Mouse (Mus musculus) CH12.LX (cell line): ENCODE data around the gene Grpel1.

ENCODE experiments used
- BHLHE40 ChIP-seq: IDR thresholded peaks from 2 replicates; pipeline ENCODE4 v1.6.1; 2011; ENCODE audit warnings: mild to moderate bottlenecking, low read depth, low read length, improper control_type of control experiment
- CTCF ChIP-seq, 2 experiments: IDR thresholded peaks in 1 of 2; conservative IDR thresholded peaks in 1 of 2; 2 replicates each; pipeline ENCODE4 v1.5.1; 2011 to 2012; ENCODE audit warnings: low read depth in 2 of 2, low read length in 2 of 2, improper control_type of control experiment in 1 of 2, inconsistent platforms in 1 of 2, mild to moderate bottlenecking in 1 of 2, moderate library complexity in 1 of 2
- E2F4 ChIP-seq: IDR thresholded peaks from 2 replicates; pipeline ENCODE4 v1.6.1; 2011; ENCODE audit warnings: low read depth, low read length, improper control_type of control experiment; ENCODE audit not compliant: insufficient replicate concordance
- EP300 ChIP-seq: IDR thresholded peaks from 2 replicates; pipeline ENCODE4 v1.6.1; 2011; ENCODE audit warnings: low read length, improper control_type of control experiment
- JUND ChIP-seq: conservative IDR thresholded peaks from 2 replicates; pipeline ENCODE4 v1.6.1; 2011; ENCODE audit warnings: low read depth, low read length, improper control_type of control experiment
- KAT2A ChIP-seq: IDR thresholded peaks from 2 replicates; pipeline ENCODE4 v1.6.1; 2012; ENCODE audit warnings: low read length, improper control_type of control experiment, inconsistent platforms; ENCODE audit not compliant: insufficient replicate concordance
- PAX5 ChIP-seq: IDR thresholded peaks from 2 replicates; pipeline ENCODE4 v1.6.1; 2012; ENCODE audit warnings: low read length, inconsistent platforms, mixed read lengths
- POLR2A ChIP-seq: IDR thresholded peaks from 2 replicates; pipeline ENCODE4 v1.6.1; 2011; ENCODE audit warnings: low read depth, mild to moderate bottlenecking, improper control_type of control experiment, low read length
- RAD21 ChIP-seq: IDR thresholded peaks from 2 replicates; pipeline ENCODE4 v1.6.1; 2011; ENCODE audit warnings: low read depth, mild to moderate bottlenecking, low read length, improper control_type of control experiment, moderate library complexity
- RCOR1 ChIP-seq: conservative IDR thresholded peaks from 2 replicates; pipeline ENCODE4 v1.6.1; 2012; ENCODE audit warnings: low read depth, mild to moderate bottlenecking, inconsistent platforms, low read length, improper control_type of control experiment
- USF1 ChIP-seq: IDR thresholded peaks from 2 replicates; pipeline ENCODE4 v1.6.1; 2014; ENCODE audit warnings: low read depth, mild to moderate bottlenecking, inconsistent platforms, low read length, improper control_type of control experiment
- USF2 ChIP-seq: conservative IDR thresholded peaks from 2 replicates; pipeline ENCODE4 v1.6.1; 2011; ENCODE audit warnings: low read depth, low read length, improper control_type of control experiment
- ZC3H11A ChIP-seq: IDR thresholded peaks from 2 replicates; pipeline ENCODE4 v1.6.1; 2012; ENCODE audit warnings: low read depth, mild to moderate bottlenecking, inconsistent platforms, low read length, improper control_type of control experiment

- TF ChIP-seq ZC3H11A (no peak), KAT2A (no peak), RCOR1 (no peak), CTCF (conservative IDR thresholded peaks at IDR 0.05 in 1 of 2, IDR thresholded peaks at IDR 0.05 in 1 of 2; ENCODE audit: low read depth in 2 of 2, low read length in 2 of 2) (no peak), POLR2A (no peak), USF2 (no peak), BHLHE40 (no peak), E2F4 (no peak), JUND (no peak), EP300 (no peak), USF1 (no peak), PAX5 (no peak), RAD21 (no peak)
These were observed 29.1 kb downstream of the Grpel1 start for GRCm38 (mm10) chr5:36493919-36494318.
